Mouse (Mus musculus): ENCODE results near the gene Pim2.

DNA sequence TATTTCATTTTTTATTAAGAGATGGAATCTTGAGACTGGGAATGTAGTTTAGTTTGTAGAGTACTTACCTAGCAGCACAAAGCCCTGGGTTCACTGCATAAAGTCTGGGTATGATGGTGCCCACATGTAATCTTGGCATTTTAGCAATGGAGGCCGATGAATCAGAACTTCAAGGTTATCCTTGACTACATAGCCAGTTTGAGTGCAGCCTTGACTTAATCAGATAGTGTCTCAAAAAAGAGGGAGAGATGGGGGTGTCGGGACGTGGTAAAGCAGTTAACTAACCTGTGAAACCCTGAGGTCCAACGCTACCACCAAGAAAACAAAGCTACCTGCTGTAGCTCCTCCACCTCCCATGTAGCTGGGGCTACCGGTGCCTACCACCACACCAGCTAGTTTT is 26.4 kb downstream of the Pim2 start:
- TF ChIP-seq EP300 (optimal IDR thresholded peaks at IDR 0.05), result no peak
- TF ChIP-seq CTCF (IDR thresholded peaks at IDR 0.05; ENCODE audit: low read depth), result no peak

Measured in stomach, postnatal 0 days (tissue).